Mouse (Mus musculus) G1E (cell line): ENCODE measurements around the gene Aldh3a2. TPM values are rescaled to one million over a fixed set of nuclear protein-coding genes. Genes with fewer than 3 reads are reported as not detected.

ENCODE experiments used
- ATAC-seq: 2 replicates; pipeline ENCODE4 v1.8.0; 2016; ENCODE audit warnings: mild to moderate bottlenecking; ENCODE audit not compliant: insufficient number of reproducible peaks, poor library complexity, low FRiP score, severe bottlenecking; ENCODE audit errors: extremely low read depth
- DNase-seq: peaks from one replicate; pipeline ENCODE4 v3.0.0; 2012; ENCODE audit warnings: low spot score
- H3K27me3 ChIP-seq: 2 replicates; pipeline ENCODE4 v1.6.1; 2012; ENCODE audit warnings: mild to moderate bottlenecking, low read length, inconsistent platforms; ENCODE audit not compliant: insufficient read depth
- H3K36me3 ChIP-seq: replicated peaks from 2 replicates; pipeline ENCODE3; 2012; ENCODE audit warnings: mild to moderate bottlenecking, inconsistent platforms
- H3K4me1 ChIP-seq: 2 replicates; pipeline ENCODE4 v1.6.1; 2012; ENCODE audit warnings: low read depth, low read length, inconsistent platforms, mixed read lengths; ENCODE audit not compliant: insufficient read depth
- H3K4me3 ChIP-seq: 2 replicates; pipeline ENCODE4 v1.5.1; 2012; ENCODE audit warnings: low read depth, mild to moderate bottlenecking, inconsistent platforms, low read length, moderate library complexity, mixed read lengths
- H3K9me3 ChIP-seq: replicated peaks from 2 replicates; pipeline ENCODE4 v1.6.1; 2012; ENCODE audit warnings: inconsistent platforms
- CTCF ChIP-seq: IDR thresholded peaks from 2 replicates; pipeline ENCODE4 v1.5.1; 2012; ENCODE audit warnings: low read depth, low read length, inconsistent platforms, mixed read lengths
- GATA1 ChIP-seq: IDR thresholded peaks from 2 replicates; pipeline ENCODE4 v1.6.1; 2012; ENCODE audit warnings: borderline replicate concordance, low read length, inconsistent platforms, mixed read lengths
- GATA2 ChIP-seq: IDR thresholded peaks from 2 replicates; pipeline ENCODE4 v1.6.1; 2012; ENCODE audit warnings: low read depth, low read length, inconsistent platforms, borderline replicate concordance
- POLR2AphosphoS5 ChIP-seq: IDR thresholded peaks from 2 replicates; pipeline ENCODE4 v1.6.1; 2012; ENCODE audit warnings: low read depth, low read length, inconsistent platforms; ENCODE audit not compliant: insufficient replicate concordance
- TAL1 ChIP-seq: conservative IDR thresholded peaks from 2 replicates; pipeline ENCODE4 v1.6.1; 2012; ENCODE audit warnings: low read depth, low read length, inconsistent platforms, mixed read lengths
- polyA plus RNA-seq: library from polyadenylated mRNA; stranded (reverse); fragments of >175 nt; gene quantifications from 2 replicates; pipeline ENCODE4 v1.2.3, GENCODE M21; 2012
- total RNA-seq, 2 experiments: library from RNA; stranded (forward) in 1 of 2; stranded (reverse) in 1 of 2; fragments of 200-1000 nt in 1 of 2; fragments of >200 nt in 1 of 2; fragmentation: Nextera tagmentation in 1 of 2; gene quantifications; 2 replicates each; pipeline ENCODE4 v1.2.3; 2014 to 2017

Aldh3a2 gene
- total and polyA plus RNA-seq, 3 experiments = 3.7 to 27.0 (median 26.0) TPM

GRCm38 (mm10) chr11:61190776-61191175, 76.5 kb downstream of the Aldh3a2 start:
- no peak for TF ChIP-seq CTCF
- no peak for TF ChIP-seq TAL1
- no peak for TF ChIP-seq GATA1
- TF ChIP-seq POLR2AphosphoS5 = no peak
- TF ChIP-seq GATA2 = no peak
- H3K4me3 ChIP-seq = no peak overlapping the region
- no peaks in the 10 kb centered on the region for H3K4me1 ChIP-seq
- no peak for DNase-seq
- no peaks in the 10 kb centered on the region for H3K36me3 ChIP-seq
- peaks cover 24% of the 10 kb centered on the region for H3K27me3 ChIP-seq
- no peaks in the 10 kb centered on the region for H3K9me3 ChIP-seq
- ATAC-seq = no peak

- Histone ChIP-seq H3K36me3 (no peaks in the 10 kb centered on the region), H3K4me1 (no peaks in the 10 kb centered on the region), H3K4me3 (no peak overlapping the region), H3K9me3 (no peaks in the 10 kb centered on the region), H3K27me3 (peaks cover 8% of the 10 kb centered on the region; the same call in 1 of the 2 replicates)
- no peak for DNase-seq
- TF ChIP-seq GATA2 (no peak), CTCF (no peak), POLR2AphosphoS5 (no peak), TAL1 (no peak), GATA1 (no peak)
- ATAC-seq = no peak
Observed at GRCm38 (mm10) chr11:61183820-61184219, 83.4 kb downstream of the Aldh3a2 start.

GRCm38 (mm10) chr11:61181624-61182023, 85.6 kb downstream of the Aldh3a2 start:
- Histone ChIP-seq H3K36me3 (no peaks in the 10 kb centered on the region), H3K27me3 (peaks cover 8% of the 10 kb centered on the region; the same call in 1 of the 2 replicates), H3K4me1 (peaks cover 2% of the 10 kb centered on the region; the same call in 1 of the 2 replicates), H3K9me3 (no peaks in the 10 kb centered on the region), H3K4me3 (no peak overlapping the region)
- TF ChIP-seq POLR2AphosphoS5 (no peak), GATA1 (no peak), CTCF (no peak), GATA2 (no peak), TAL1 (no peak)
- no peak for ATAC-seq
- no peak for DNase-seq

- H3K36me3 ChIP-seq = no peaks in the 10 kb centered on the region
- H3K4me1 ChIP-seq = peaks cover 13% of the 10 kb centered on the region
- TF ChIP-seq POLR2AphosphoS5 = no peak
- no peak for TF ChIP-seq TAL1
- no peak for TF ChIP-seq GATA2
- no peak for TF ChIP-seq GATA1
- no peak for TF ChIP-seq CTCF
- DNase-seq (no peak), ATAC-seq (no peak)
- H3K4me3 ChIP-seq = no peak overlapping the region
- H3K9me3 ChIP-seq = no peaks in the 10 kb centered on the region
- peaks cover 8% of the 10 kb centered on the region; the same call in 1 of the 2 replicates for H3K27me3 ChIP-seq
Observed at GRCm38 (mm10) chr11:61180361-61180760, 86.9 kb downstream of the Aldh3a2 start.

- Histone ChIP-seq H3K9me3 (no peaks in the 10 kb centered on the region), H3K36me3 (peaks cover 11% of the 10 kb centered on the region), H3K27me3 (no peaks in the 10 kb centered on the region; the same call in 1 of the 2 replicates), H3K4me3 (no peak overlapping the region), H3K4me1 (peaks cover 24% of the 10 kb centered on the region)
- no peak for TF ChIP-seq GATA1
- no peak for TF ChIP-seq GATA2
- TF ChIP-seq TAL1 = no peak
- TF ChIP-seq CTCF = no peak
- no peak for TF ChIP-seq POLR2AphosphoS5
- ATAC-seq (no peak), DNase-seq (no peak)
Observed at GRCm38 (mm10) chr11:61176321-61176720, 90.9 kb downstream of the Aldh3a2 start.

- no peak overlapping the region; the same call in 1 of the 2 replicates for H3K4me3 ChIP-seq
- TF ChIP-seq POLR2AphosphoS5 (no peak), CTCF (no peak), GATA2 (no peak), GATA1 (no peak), TAL1 (no peak)
Observed at GRCm38 (mm10) chr11:61175778-61176177, 91.5 kb downstream of the Aldh3a2 start.

More at GRCm38 (mm10) chr11:61175778-61176177, 91.5 kb downstream of the Aldh3a2 start:
- ATAC-seq (no peak), DNase-seq (no peak)
- H3K4me1 ChIP-seq = peaks cover 24% of the 10 kb centered on the region
- no peaks in the 10 kb centered on the region for H3K9me3 ChIP-seq
- H3K27me3 ChIP-seq = no peaks in the 10 kb centered on the region; the same call in 1 of the 2 replicates
- H3K36me3 ChIP-seq = peaks cover 16% of the 10 kb centered on the region
